ENCODE assay signal across 1 mouse cellular context in the genomic region with DNA sequence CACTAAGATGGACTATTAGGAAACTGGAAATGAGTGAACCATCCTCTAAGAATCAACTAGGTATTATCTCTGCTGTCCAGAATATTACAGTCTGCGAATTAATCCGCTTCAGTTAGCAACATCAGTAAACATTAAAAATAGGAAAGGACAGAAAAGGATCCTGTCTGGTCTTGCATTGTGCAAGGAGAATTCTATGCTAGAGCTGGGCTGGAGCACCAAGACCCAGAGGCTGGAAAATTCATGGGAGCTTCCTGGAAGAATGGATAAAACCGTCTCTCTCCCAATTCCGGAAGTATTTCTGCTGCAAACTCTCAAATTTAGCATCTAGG.
TF ChIP-seq lines count a peak whose summit lies in the region.

No protein-coding gene starts in this region.

TF ChIP-seq in CH12.LX, 34 proteins besides CTCF, POLR2A, EP300 and RAD21 (continued from another document):
- no peak for TF ChIP-seq ZNF384 (IDR thresholded peaks at IDR 0.05; ENCODE audit: low read depth, low read length)
- TF ChIP-seq KAT2A (IDR thresholded peaks at IDR 0.05; ENCODE audit: insufficient replicate concordance, low read length): 0 out of 2 replicates have a peak, but pooled peaks have one; percentile 57
- 0 out of 2 replicates have a peak, but pooled peaks have one; percentile 26 for TF ChIP-seq MAZ (IDR thresholded peaks at IDR 0.05; ENCODE audit: low read depth, low read length)
- TF ChIP-seq ETS1 (conservative IDR thresholded peaks at IDR 0.05; ENCODE audit: low read depth, low read length): peak; percentile 12; the same call in 1 of the 2 replicates
- TF ChIP-seq MEF2A (IDR thresholded peaks at IDR 0.05; ENCODE audit: borderline replicate concordance, low read depth, low read length): peak; percentile 71; the same call in 1 of the 2 replicates
